Mouse (Mus musculus): Measurements from ENCODE around the gene Olfr539. TPM values are rescaled to one million over a fixed set of nuclear protein-coding genes. Genes with fewer than 3 reads are reported as not detected.

The Olfr539 gene
- polyA plus RNA-seq (2012; rRNA removed) = under 0.01 TPM in 2 replicates

DNA sequence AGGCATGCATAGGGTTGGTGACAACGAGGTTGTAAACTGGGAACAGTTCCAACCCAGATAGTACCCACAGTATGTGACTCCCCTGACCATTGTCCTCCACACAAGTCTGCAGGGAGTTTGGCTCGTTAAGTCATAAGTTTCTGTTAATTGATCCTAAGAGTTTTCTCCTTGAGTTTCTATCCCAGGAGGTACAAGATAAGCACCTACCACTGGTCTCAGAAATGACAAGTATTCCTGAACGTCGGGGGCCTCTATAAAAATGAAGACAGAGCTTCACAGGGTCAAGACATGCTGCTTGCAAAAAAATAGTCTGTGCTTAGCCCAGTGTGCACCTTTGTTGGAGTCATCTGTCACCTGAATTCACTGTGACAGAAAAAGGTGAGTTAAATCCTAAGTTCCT lies at the start of gene Olfr539:
TSS of gene Olfr539 (plus strand) at position 301 of the 400 bp plus-strand sequence.

GRCm38 (mm10) chr7:140628670-140629069 lies 31.1 kb upstream of the Olfr539 start, which contains the start of gene Olfr61:
Gene Olfr61, plus strand, starts transcription at chr7:140628970.

DNA sequence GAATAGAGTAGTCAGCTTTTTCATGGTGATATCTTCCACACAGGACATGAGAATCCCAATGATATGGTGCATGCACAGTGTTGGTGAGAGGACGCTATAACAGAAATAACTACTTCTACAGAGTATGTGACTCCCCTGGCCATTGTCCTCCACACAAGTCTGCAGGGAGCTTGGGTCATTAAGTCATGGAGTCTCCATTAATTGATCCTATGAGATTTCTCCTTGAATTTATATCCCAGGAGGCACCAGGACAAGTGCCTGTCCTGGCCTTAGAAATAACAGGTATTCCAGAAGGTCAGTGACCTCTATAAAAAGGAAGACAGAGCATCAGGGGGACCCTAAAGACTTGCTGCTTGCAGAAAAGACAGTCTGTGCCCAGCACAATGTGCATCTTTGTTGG lies 13.6 kb upstream of the Olfr539 start, which contains the start of gene Olfr53:
TSS of gene Olfr53 (plus strand) at position 301 of the 400 bp plus-strand sequence.

GRCm38 (mm10) chr7:140681651-140682050 lies 21.9 kb downstream of the Olfr539 start, which contains the start of gene Olfr45:
Gene Olfr45, plus strand, starts transcription at chr7:140681951.

DNA sequence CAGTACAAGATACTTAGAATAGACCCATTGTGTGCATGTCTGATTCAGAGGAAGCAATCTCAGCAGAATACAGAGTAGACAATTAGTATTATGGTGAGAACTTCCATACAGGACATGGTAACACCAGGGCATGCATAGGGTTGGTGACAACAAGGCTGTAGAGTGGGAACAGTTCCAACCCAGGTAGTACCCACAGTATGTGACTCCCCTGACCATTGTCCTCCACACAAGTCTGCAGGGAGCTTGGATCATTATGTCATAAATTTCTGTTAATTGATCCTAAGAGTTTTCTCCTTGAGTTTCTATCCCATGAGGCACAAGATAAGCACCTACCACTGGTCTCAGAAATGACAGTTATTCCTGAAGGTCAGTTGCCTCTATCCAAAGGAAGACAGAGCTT lies 37.2 kb downstream of the Olfr539 start, which contains the start of gene Olfr541:
TSS of gene Olfr541 (plus strand) at position 301 of the 400 bp plus-strand sequence.

Other genes starting within 250 kb of the Olfr539 start
- gene Olfr532, start 238.3 kb upstream of the Olfr539 start, polyA plus RNA-seq (2012; rRNA removed) = not detected in 2 replicates
- gene Olfr533, start 196.6 kb upstream of the Olfr539 start, polyA plus RNA-seq (2012; rRNA removed) = not detected in 2 replicates
- gene Olfr535, start 175.7 kb upstream of the Olfr539 start, polyA plus RNA-seq (2012; rRNA removed) = not detected in 2 replicates
- not detected in 2 replicates for gene Olfr536, start 152.5 kb upstream of the Olfr539 start, polyA plus RNA-seq (2012; rRNA removed)
- not detected in 2 replicates for gene Olfr538, start 92.0 kb upstream of the Olfr539 start, polyA plus RNA-seq (2012; rRNA removed)
- not detected in 2 replicates for gene Olfr46, start 58.7 kb upstream of the Olfr539 start, polyA plus RNA-seq (2012; rRNA removed)
- not detected in 2 replicates for gene Olfr61, start 31.0 kb upstream of the Olfr539 start, polyA plus RNA-seq (2012; rRNA removed)
- gene Olfr53, start 13.5 kb upstream of the Olfr539 start, polyA plus RNA-seq (2012; rRNA removed) = not detected in 2 replicates
- not detected in 2 replicates for gene Olfr45, start 22.0 kb downstream of the Olfr539 start, polyA plus RNA-seq (2012; rRNA removed)
- gene Olfr541, start 37.3 kb downstream of the Olfr539 start, polyA plus RNA-seq (2012; rRNA removed) = not detected in 2 replicates
- gene Cyp2e1, start 103.8 kb downstream of the Olfr539 start, polyA plus RNA-seq (2012; rRNA removed) = not detected in 2 replicates
- 0.12 and 0.24 TPM in 2 replicates for gene Syce1, start 127.9 kb downstream of the Olfr539 start, polyA plus RNA-seq (2012; rRNA removed)
- 2.4 and 4.2 TPM in 2 replicates for gene Zfp941, start 162.2 kb downstream of the Olfr539 start, polyA plus RNA-seq (2012; rRNA removed)
- gene Urah, start 175.1 kb downstream of the Olfr539 start, polyA plus RNA-seq (2012; rRNA removed) = 0.32 and 0.51 TPM in 2 replicates
- gene Scgb1c1, start 185.6 kb downstream of the Olfr539 start, polyA plus RNA-seq (2012; rRNA removed) = not detected in 2 replicates
- gene Odf3, start 187.9 kb downstream of the Olfr539 start, polyA plus RNA-seq (2012; rRNA removed) = not detected in 2 replicates
- 0.08 and 0.14 TPM in 2 replicates for gene Gm45785, start 196.4 kb downstream of the Olfr539 start, polyA plus RNA-seq (2012; rRNA removed)
- 61.0 and 61.6 TPM in 2 replicates for gene Ric8a, start 197.0 kb downstream of the Olfr539 start, polyA plus RNA-seq (2012; rRNA removed)
- 21.6 and 24.4 TPM in 2 replicates for gene Bet1l, start 197.6 kb downstream of the Olfr539 start, polyA plus RNA-seq (2012; rRNA removed)
- 167 and 206 TPM in 2 replicates for gene Psmd13, start 222.0 kb downstream of the Olfr539 start, polyA plus RNA-seq (2012; rRNA removed)
- gene Sirt3, start 222.4 kb downstream of the Olfr539 start, polyA plus RNA-seq (2012; rRNA removed) = 22.4 and 26.1 TPM in 2 replicates
- gene Cox8b, start 240.5 kb downstream of the Olfr539 start, polyA plus RNA-seq (2012; rRNA removed) = 0.50 and 1.3 TPM in 2 replicates